Mouse (Mus musculus) stomach, postnatal 0 days (tissue): Measurements from ENCODE around the gene Cyp2b10. TPM values are rescaled to one million over a fixed set of nuclear protein-coding genes. Genes with fewer than 3 reads are reported as not detected.
"Not testable (repeated sequence)": the region's sequence is repeated elsewhere in the genome, so short reads cannot be mapped to it uniquely, and the experiment has no call there.

Experiments used
- ATAC-seq: fragments of 200-750 bp; cut with Nextera tagmentation; 2 replicates; pipeline ENCODE4 v1.8.0; 2017; ENCODE audit not compliant: low FRiP score, low TSS enrichment
- DNase-seq: peaks from one replicate; pipeline ENCODE4 v3.0.0-alpha.2; 2016; ENCODE audit warnings: low spot score
- H3K27ac ChIP-seq: fragments of 300-500 bp; sonication (generic); replicated peaks from 2 replicates; pipeline ENCODE4 v1.5.1; 2014; ENCODE audit warnings: mild to moderate bottlenecking, control low read depth
- H3K27me3 ChIP-seq: fragments of 300-500 bp; sonication (generic); 2 replicates; pipeline ENCODE4 v1.6.1; 2014; ENCODE audit warnings: low read length; ENCODE audit not compliant: control insufficient read depth, insufficient read depth
- H3K36me3 ChIP-seq: fragments of 300-500 bp; sonication (generic); 2 replicates; pipeline ENCODE4 v1.6.1; 2014; ENCODE audit warnings: low read length, mixed read lengths; ENCODE audit not compliant: control insufficient read depth, insufficient read depth
- H3K4me1 ChIP-seq: fragments of 300-500 bp; sonication (generic); replicated peaks from 2 replicates; pipeline ENCODE4 v1.6.1; 2014; ENCODE audit warnings: antibody characterized with exemption; ENCODE audit not compliant: control insufficient read depth, insufficient read depth
- H3K4me2 ChIP-seq: fragments of 300-500 bp; sonication (generic); replicated peaks from 2 replicates; pipeline ENCODE4 v1.6.1; 2014; ENCODE audit warnings: low read depth, mild to moderate bottlenecking, control low read depth, moderate library complexity
- H3K4me3 ChIP-seq: fragments of 300-500 bp; sonication (generic); 2 replicates; pipeline ENCODE4 v1.5.1; 2014; ENCODE audit warnings: low read depth, low read length, control low read depth
- H3K9ac ChIP-seq: fragments of 300-500 bp; sonication (generic); 2 replicates; pipeline ENCODE4 v1.6.1; 2014; ENCODE audit warnings: mild to moderate bottlenecking, low read length, control low read depth, mixed read lengths
- H3K9me3 ChIP-seq: fragments of 300-500 bp; sonication (generic); 2 replicates; pipeline ENCODE4 v1.6.1; 2016; ENCODE audit warnings: low read length; ENCODE audit not compliant: control insufficient read depth
- CTCF ChIP-seq: IDR thresholded peaks from 2 replicates; pipeline ENCODE4 v1.5.1; 2016; ENCODE audit warnings: antibody characterized with exemption, low read depth, mild to moderate bottlenecking, moderate library complexity
- EP300 ChIP-seq: optimal IDR thresholded peaks from 2 replicates; pipeline ENCODE3; 2016; ENCODE audit warnings: antibody characterized with exemption
- WGBS: fragments of 180-500 bp; shearing (Covaris S2); extraction: QIAGEN DNeasy Blood & Tissue Kit; methylation state at CpG from one replicate; pipeline ENCODE4 v1.1.7; 2014; 5-methylcytosine and 5-hydroxymethylcytosine counted together
- polyA plus RNA-seq: library from polyadenylated mRNA; unstranded; fragments of >200 nt; fragmentation: Nextera tagmentation; extraction: Ambion mirVana; gene quantifications from 2 replicates; pipeline ENCODE4 v1.2.1, GENCODE M21; 2015

The Cyp2b10 gene
- polyA plus RNA-seq, 1 experiment from 2014 or later = 7.4 TPM

DNA sequence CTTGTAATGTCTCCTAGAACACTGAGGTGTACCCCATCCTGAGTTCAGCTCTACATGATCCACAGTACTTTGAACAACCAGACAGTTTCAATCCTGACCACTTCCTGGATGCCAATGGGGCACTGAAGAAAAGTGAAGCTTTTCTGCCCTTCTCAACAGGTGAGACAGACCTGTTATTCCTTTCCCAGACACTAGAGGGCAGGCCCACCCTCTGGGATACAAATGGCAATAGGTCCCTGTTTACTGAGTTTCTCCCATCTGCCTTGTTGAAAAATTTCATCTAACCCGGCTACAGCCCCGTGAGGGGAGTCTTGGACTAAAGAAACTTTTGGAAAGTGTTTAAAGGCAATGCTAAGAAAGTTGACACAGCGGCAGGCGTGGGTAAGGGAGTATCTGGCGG, 19.9 kb downstream of the Cyp2b10 start:
- H3K27me3 ChIP-seq, H3K9me3 ChIP-seq, H3K9ac ChIP-seq, H3K4me3 ChIP-seq, H3K36me3 ChIP-seq, H3K4me1 ChIP-seq, ATAC-seq, H3K27ac ChIP-seq, H3K4me2 ChIP-seq, DNase-seq: not testable (repeated sequence)
- peak; percentile 65 for TF ChIP-seq CTCF
- 50% methylated on average over 5 of the region's 5 CpGs for whole genome bisulfite sequencing

DNA sequence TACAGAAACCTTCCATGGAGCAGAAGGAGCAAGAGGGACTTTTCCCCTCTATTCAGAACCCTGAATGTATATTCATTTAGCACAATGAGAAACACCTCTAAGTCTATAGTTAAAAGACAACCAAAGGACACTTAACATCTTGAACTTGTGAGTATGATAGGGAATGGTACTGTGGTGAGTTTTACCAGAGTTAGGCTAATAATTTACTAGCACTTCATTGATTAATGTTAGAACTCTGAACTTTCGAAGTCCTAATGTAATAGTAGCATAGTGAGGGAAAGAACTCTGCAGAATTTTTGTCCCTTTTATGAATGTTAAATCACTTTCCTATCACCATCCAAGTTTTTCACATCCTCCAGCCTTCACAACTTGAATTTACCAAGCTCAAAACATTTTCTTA, 22.0 kb downstream of the Cyp2b10 start:
- Histone ChIP-seq H3K27ac (no peak overlapping the region), H3K4me2 (no peak overlapping the region), H3K27me3 (no peaks in the 10 kb centered on the region), H3K36me3 (no peaks in the 10 kb centered on the region), H3K4me1 (no peaks in the 10 kb centered on the region), H3K9me3 (no peaks in the 10 kb centered on the region), H3K9ac (no peak overlapping the region), H3K4me3 (no peak overlapping the region)
- 72% methylated on average over 1 of the region's 1 CpGs for WGBS
- TF ChIP-seq EP300 (no peak), CTCF (no peak)
- ATAC-seq (no peak), DNase-seq (no peak)

DNA sequence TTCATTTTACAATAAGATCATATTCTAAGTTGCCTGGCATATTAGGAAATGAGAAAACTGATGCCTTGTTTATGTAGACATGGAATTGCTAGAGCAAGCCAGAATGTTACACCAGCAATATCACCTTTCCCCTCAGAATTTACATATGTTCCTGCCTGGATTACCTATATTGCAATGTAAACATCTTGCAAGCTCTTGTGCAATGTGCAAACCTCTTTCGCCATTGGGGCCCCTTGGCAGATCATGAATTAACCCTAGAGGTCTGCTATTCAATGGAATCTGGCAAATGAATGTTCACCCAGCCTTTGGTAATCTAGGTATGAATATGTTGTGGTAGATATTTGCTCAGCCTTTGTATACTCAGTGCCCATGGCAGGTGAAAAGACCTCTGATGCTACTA, 47.9 kb downstream of the Cyp2b10 start:
- no peak overlapping the region for H3K4me3 ChIP-seq
- no peak overlapping the region for H3K4me2 ChIP-seq
- no peaks in the 10 kb centered on the region for H3K27me3 ChIP-seq
- ATAC-seq (no peak), DNase-seq (no peak)
- no peak overlapping the region for H3K27ac ChIP-seq
- H3K36me3 ChIP-seq = no peaks in the 10 kb centered on the region
- TF ChIP-seq EP300 = no peak
- no peak for TF ChIP-seq CTCF
- no peaks in the 10 kb centered on the region for H3K4me1 ChIP-seq
- 58% methylated on average over 1 of the region's 1 CpGs for WGBS
- H3K9me3 ChIP-seq = no peaks in the 10 kb centered on the region
- H3K9ac ChIP-seq = no peak overlapping the region

Other genes starting within 250 kb of the Cyp2b10 start
- gene Bckdha, start 238.6 kb upstream of the Cyp2b10 start, polyA plus RNA-seq = 63.8 and 70.3 TPM in 2 replicates
- 63.8 and 65.1 TPM in 2 replicates for gene Exosc5, start 238.5 kb upstream of the Cyp2b10 start, polyA plus RNA-seq
- 0.78 and 0.92 TPM in 2 replicates for gene Tmem91, start 222.5 kb upstream of the Cyp2b10 start, polyA plus RNA-seq
- gene B9d2, start 216.8 kb upstream of the Cyp2b10 start, polyA plus RNA-seq = 11.6 and 12.5 TPM in 2 replicates
- gene Tgfb1, start 210.6 kb upstream of the Cyp2b10 start, polyA plus RNA-seq = 1.4 and 1.6 TPM in 2 replicates
- 7.9 and 10.2 TPM in 2 replicates for gene Ccdc97, start 178.5 kb upstream of the Cyp2b10 start, polyA plus RNA-seq
- 25.9 and 27.5 TPM in 2 replicates for gene Hnrnpul1, start 142.9 kb upstream of the Cyp2b10 start, polyA plus RNA-seq
- 52.8 and 53.4 TPM in 2 replicates for gene Axl, start 108.9 kb upstream of the Cyp2b10 start, polyA plus RNA-seq
- gene Cyp2s1, start 80.7 kb upstream of the Cyp2b10 start, polyA plus RNA-seq = 166 and 195 TPM in 2 replicates
- not detected in 2 replicates for gene Cyp2b13, start 163.9 kb downstream of the Cyp2b10 start, polyA plus RNA-seq